9 mouse cellular contexts compared by ENCODE assay signal in genomic region chr2:169035315-169035714, GRCm38 (mm10).
DNase-seq lines count a peak whose midpoint lies in the region; ATAC-seq lines count a peak whose summit lies in the region.
"Had no signal": no experiment of that assay in that cellular context is flagged by ENCODE, and none has a peak within 500 bp of the region (broad histone marks: within the 10 kb centered on the region; RNA-seq: fewer than 3 reads in every experiment).

No protein-coding gene starts in this region.

- H3K36me3 ChIP-seq in forebrain, embryonic 14.5 days (ENCODE audit: control insufficient read depth, insufficient read depth, low read length) = no peaks in the 10 kb centered on the region
- H3K36me3 ChIP-seq in forebrain, embryonic 13.5 days (ENCODE audit: poor library complexity, severe bottlenecking) = no peaks in the 10 kb centered on the region
- no peaks in the 10 kb centered on the region for H3K36me3 ChIP-seq in midbrain, embryonic 11.5 days (ENCODE audit: control insufficient read depth, insufficient read depth, low read length)
- H3K36me3 ChIP-seq in midbrain, embryonic 15.5 days (replicated peaks) = no peaks in the 10 kb centered on the region
- H3K36me3 ChIP-seq: heart, embryonic 15.5 days had no signal

- no peak overlapping the region for H3K4me2 ChIP-seq in forebrain, embryonic 14.5 days (ENCODE audit: low read length)
- H3K4me2 ChIP-seq in forebrain, embryonic 13.5 days = no peak overlapping the region
- H3K4me2 ChIP-seq in midbrain, embryonic 11.5 days = no peak overlapping the region
- H3K4me2 ChIP-seq in midbrain, embryonic 15.5 days = no peak overlapping the region
- H3K4me2 ChIP-seq: heart, embryonic 15.5 days had no signal

- no peak overlapping the region for H3K9ac ChIP-seq in forebrain, embryonic 14.5 days (ENCODE audit: low read length)
- no peak overlapping the region for H3K9ac ChIP-seq in forebrain, embryonic 13.5 days
- H3K9ac ChIP-seq in midbrain, embryonic 11.5 days (ENCODE audit: low read length) = no peak overlapping the region
- H3K9ac ChIP-seq in midbrain, embryonic 15.5 days = no peak overlapping the region
- H3K9ac ChIP-seq: heart, embryonic 15.5 days had no signal

- H3K4me1 ChIP-seq in forebrain, embryonic 14.5 days (ENCODE audit: control insufficient read depth, insufficient read depth, low read length) = peaks cover 9% of the 10 kb centered on the region
- peaks cover 28% of the 10 kb centered on the region for H3K4me1 ChIP-seq in forebrain, embryonic 13.5 days
- H3K4me1 ChIP-seq in midbrain, embryonic 11.5 days (ENCODE audit: control insufficient read depth, insufficient read depth, low read length) = no peaks in the 10 kb centered on the region
- H3K4me1 ChIP-seq in midbrain, embryonic 15.5 days = peaks cover 13% of the 10 kb centered on the region; the same call in 1 of the 2 replicates
- H3K4me1 ChIP-seq: heart, embryonic 15.5 days had no signal

- WGBS in forebrain, embryonic 14.5 days = 42% methylated on average over 3 of the region's 3 CpGs
- 48% methylated on average over 3 of the region's 3 CpGs for WGBS in forebrain, embryonic 13.5 days
- WGBS in midbrain, embryonic 11.5 days = 35% methylated on average over 3 of the region's 3 CpGs
- 51% methylated on average over 3 of the region's 3 CpGs for WGBS in midbrain, embryonic 15.5 days

- peak; percentile 19 for DNase-seq in forebrain, embryonic 14.5 days (ENCODE audit: low spot score)
- DNase-seq in midbrain, embryonic 11.5 days (ENCODE audit: low spot score, missing footprints) = peak; percentile 88
- DNase-seq in c-Kit-positive CD71-positive TER-119-negative erythroid progenitor cells, embryonic 14.5 days (ENCODE audit: low read depth) = peak; percentile 5
- DNase-seq in lung, postnatal 36 days = peak; percentile 40
- no peak for DNase-seq in urinary bladder, postnatal 25 days (ENCODE audit: low spot score)
- no peak for DNase-seq in MN1 (ENCODE audit: low spot score)

- no peak overlapping the region for H3K4me3 ChIP-seq in forebrain, embryonic 14.5 days (ENCODE audit: low read depth, low read length)
- H3K4me3 ChIP-seq in forebrain, embryonic 13.5 days = no peak overlapping the region
- no peak overlapping the region for H3K4me3 ChIP-seq in midbrain, embryonic 11.5 days (ENCODE audit: low read depth, low read length)
- H3K4me3 ChIP-seq in midbrain, embryonic 15.5 days = no peak overlapping the region
- H3K4me3 ChIP-seq: heart, embryonic 15.5 days had no signal

- H3K27ac ChIP-seq in forebrain, embryonic 14.5 days (ENCODE audit: low read depth, low read length) = no peak overlapping the region
- H3K27ac ChIP-seq in forebrain, embryonic 13.5 days = no peak overlapping the region
- H3K27ac ChIP-seq in midbrain, embryonic 11.5 days (ENCODE audit: low read depth, low read length) = no peak overlapping the region
- no peak overlapping the region for H3K27ac ChIP-seq in midbrain, embryonic 15.5 days
- H3K27ac ChIP-seq: heart, embryonic 15.5 days had no signal

- no peak for ATAC-seq in forebrain, embryonic 14.5 days
- ATAC-seq in forebrain, embryonic 13.5 days = no peak
- ATAC-seq in midbrain, embryonic 11.5 days (ENCODE audit: low FRiP score) = no peak
- ATAC-seq in midbrain, embryonic 15.5 days (replicated peaks) = no peak

- H3K27me3 ChIP-seq in forebrain, embryonic 14.5 days (replicated peaks; ENCODE audit: control insufficient read depth, insufficient read depth, low read length) = no peaks in the 10 kb centered on the region
- H3K27me3 ChIP-seq in forebrain, embryonic 13.5 days = no peaks in the 10 kb centered on the region
- H3K27me3 ChIP-seq in midbrain, embryonic 11.5 days (ENCODE audit: control insufficient read depth, insufficient read depth, low read length) = no peaks in the 10 kb centered on the region
- H3K27me3 ChIP-seq in midbrain, embryonic 15.5 days (replicated peaks) = no peaks in the 10 kb centered on the region
- H3K27me3 ChIP-seq: heart, embryonic 15.5 days had no signal

- H3K9me3 ChIP-seq in forebrain, embryonic 14.5 days (replicated peaks; ENCODE audit: control insufficient read depth, low read length) = no peaks in the 10 kb centered on the region
- H3K9me3 ChIP-seq in forebrain, embryonic 13.5 days (replicated peaks) = no peaks in the 10 kb centered on the region
- H3K9me3 ChIP-seq in midbrain, embryonic 11.5 days (ENCODE audit: control insufficient read depth, low read length) = no peaks in the 10 kb centered on the region
- H3K9me3 ChIP-seq in midbrain, embryonic 15.5 days = no peaks in the 10 kb centered on the region
- H3K9me3 ChIP-seq: heart, embryonic 15.5 days had no signal

Comparison
In these comparisons a context has a peak if more than half of its experiments do, and no peak if none do; other contexts are left out.
1. DNase-seq: peak in forebrain, embryonic 14.5 days (single experiment), midbrain, embryonic 11.5 days (single experiment), c-Kit-positive CD71-positive TER-119-negative erythroid progenitor cells, embryonic 14.5 days (single experiment) and lung, postnatal 36 days (single experiment); none in urinary bladder, postnatal 25 days (single experiment) and MN1 (single experiment).